Mouse (Mus musculus): ENCODE data around the gene Cmip. TPM values are rescaled to one million over a fixed set of nuclear protein-coding genes. Genes with fewer than 3 reads are reported as not detected.

The Cmip gene
- polyA plus RNA-seq, 1 experiment from 2014 or later, result 27.0 TPM

DNA sequence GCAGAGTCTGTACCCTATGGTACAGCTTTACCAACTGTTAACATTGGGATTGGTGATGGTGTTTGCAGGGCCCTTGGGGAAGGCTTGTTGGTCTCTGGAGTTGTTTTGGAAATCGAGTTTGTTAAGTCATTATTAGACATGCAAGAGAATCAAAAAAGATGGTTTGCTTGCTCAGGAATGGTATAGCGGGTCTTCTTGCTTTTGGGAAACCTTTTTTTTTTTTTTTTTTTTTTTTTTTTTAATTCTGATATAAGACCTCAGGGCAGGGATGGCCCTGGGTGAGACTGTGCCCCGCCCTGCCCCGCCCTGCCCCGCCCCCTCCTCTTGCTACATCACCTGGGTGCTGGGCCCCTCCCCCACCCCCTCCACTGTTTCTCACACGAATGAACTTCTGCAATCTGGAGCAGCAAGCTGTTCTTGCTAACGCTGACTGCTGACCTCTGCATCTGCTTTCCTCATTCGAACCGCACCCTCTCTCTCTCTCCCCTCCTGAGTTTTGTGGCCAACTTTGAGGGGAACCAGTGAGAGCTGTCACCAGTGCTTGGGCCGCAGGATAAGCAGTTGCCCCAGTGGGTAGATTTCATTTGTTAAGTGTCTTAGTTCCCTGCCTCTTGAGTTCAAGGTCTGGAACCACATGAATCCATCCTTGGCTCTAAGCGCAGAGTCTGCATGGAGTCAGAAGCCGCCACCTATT, 83.2 kb downstream of the Cmip start:
- WGBS, result 35% methylated on average over 12 of the region's 12 CpGs
- no peaks in the 10 kb centered on the region for H3K27me3 ChIP-seq (ENCODE audit: control insufficient read depth, insufficient read depth, low read length)
- no peak overlapping the region for H3K9ac ChIP-seq (ENCODE audit: low read depth, low read length)
- H3K9me3 ChIP-seq (ENCODE audit: control insufficient read depth, low read length), result no peaks in the 10 kb centered on the region
- H3K4me1 ChIP-seq (replicated peaks; ENCODE audit: control insufficient read depth, insufficient read depth, low read length), result peaks cover 8% of the 10 kb centered on the region; the same call in 1 of the 2 replicates
- no peaks in the 10 kb centered on the region for H3K36me3 ChIP-seq (ENCODE audit: control insufficient read depth, insufficient read depth, low read length)
- ATAC-seq (ENCODE audit: low FRiP score) (no peak), DNase-seq (ENCODE audit: low spot score) (no peak)
- no peak overlapping the region for H3K27ac ChIP-seq (ENCODE audit: low read depth, low read length)
- no peak overlapping the region for H3K4me2 ChIP-seq (replicated peaks; ENCODE audit: low read depth, low read length)
- no peak overlapping the region for H3K4me3 ChIP-seq (ENCODE audit: low read depth, low read length)

- WGBS, result 91% methylated on average over 12 of the region's 12 CpGs
- Histone ChIP-seq H3K27ac (ENCODE audit: low read depth, low read length) (no peak overlapping the region), H3K9me3 (ENCODE audit: control insufficient read depth, low read length) (no peaks in the 10 kb centered on the region), H3K4me3 (ENCODE audit: low read depth, low read length) (no peak overlapping the region), H3K36me3 (ENCODE audit: control insufficient read depth, insufficient read depth, low read length) (no peaks in the 10 kb centered on the region), H3K9ac (ENCODE audit: low read depth, low read length) (no peak overlapping the region), H3K4me1 (replicated peaks; ENCODE audit: control insufficient read depth, insufficient read depth, low read length) (peaks cover 4% of the 10 kb centered on the region; the same call in 1 of the 2 replicates), H3K27me3 (ENCODE audit: control insufficient read depth, insufficient read depth, low read length) (no peaks in the 10 kb centered on the region), H3K4me2 (replicated peaks; ENCODE audit: low read depth, low read length) (no peak overlapping the region)
- DNase-seq (ENCODE audit: low spot score) (no peak), ATAC-seq (ENCODE audit: low FRiP score) (no peak)
These were observed 83.9 kb downstream of the Cmip start for GRCm38 (mm10) chr8:117340800-117341199.

DNA sequence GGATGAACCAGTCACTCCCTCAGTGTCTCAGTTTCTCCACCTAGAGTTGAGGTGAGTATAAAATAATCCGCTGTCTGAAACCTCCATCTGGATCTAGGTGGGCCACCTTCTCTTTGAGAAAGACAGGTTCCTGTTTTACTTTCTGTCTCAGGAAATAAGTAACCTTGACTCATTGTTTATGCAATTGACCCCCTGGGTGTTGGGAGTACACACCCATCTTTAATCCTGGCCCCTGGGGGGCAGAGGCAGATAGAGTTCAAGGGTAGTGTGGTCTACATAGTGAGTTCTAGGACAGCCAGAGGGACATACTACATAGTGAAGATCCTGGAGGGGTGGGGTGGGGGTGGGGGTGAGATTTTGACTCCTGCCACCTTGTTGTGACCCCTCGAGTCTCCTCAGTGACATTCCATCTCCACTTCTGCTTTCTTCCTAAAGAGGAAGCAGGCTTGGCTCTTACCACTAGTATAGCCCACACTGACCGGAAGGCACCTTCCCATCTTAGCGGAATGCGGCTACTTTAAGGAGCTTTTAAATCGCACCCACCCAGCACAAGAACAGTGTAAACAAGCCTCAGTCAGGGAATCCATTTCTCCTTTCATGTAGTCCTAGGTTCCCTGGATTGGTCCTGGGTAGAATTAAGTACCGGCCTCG, 86.0 kb downstream of the Cmip start:
- no peak overlapping the region for H3K4me2 ChIP-seq (replicated peaks; ENCODE audit: low read depth, low read length)
- DNase-seq (ENCODE audit: low spot score) (no peak), ATAC-seq (ENCODE audit: low FRiP score) (no peak)
- H3K9me3 ChIP-seq (ENCODE audit: control insufficient read depth, low read length), result no peaks in the 10 kb centered on the region
- no peaks in the 10 kb centered on the region for H3K27me3 ChIP-seq (ENCODE audit: control insufficient read depth, insufficient read depth, low read length)
- 81% methylated on average over 8 of the region's 8 CpGs for WGBS
- peaks cover 4% of the 10 kb centered on the region; the same call in 1 of the 2 replicates for H3K4me1 ChIP-seq (replicated peaks; ENCODE audit: control insufficient read depth, insufficient read depth, low read length)
- no peak overlapping the region for H3K27ac ChIP-seq (ENCODE audit: low read depth, low read length)
- no peak overlapping the region for H3K9ac ChIP-seq (ENCODE audit: low read depth, low read length)
- H3K4me3 ChIP-seq (ENCODE audit: low read depth, low read length), result no peak overlapping the region
- no peaks in the 10 kb centered on the region for H3K36me3 ChIP-seq (ENCODE audit: control insufficient read depth, insufficient read depth, low read length)

- H3K4me2 ChIP-seq (replicated peaks; ENCODE audit: low read depth, low read length), result no peak overlapping the region
- no peaks in the 10 kb centered on the region for H3K27me3 ChIP-seq (ENCODE audit: control insufficient read depth, insufficient read depth, low read length)
- 85% methylated on average over 10 of the region's 10 CpGs for WGBS
These were observed 86.6 kb downstream of the Cmip start for GRCm38 (mm10) chr8:117343484-117343883.

DNA sequence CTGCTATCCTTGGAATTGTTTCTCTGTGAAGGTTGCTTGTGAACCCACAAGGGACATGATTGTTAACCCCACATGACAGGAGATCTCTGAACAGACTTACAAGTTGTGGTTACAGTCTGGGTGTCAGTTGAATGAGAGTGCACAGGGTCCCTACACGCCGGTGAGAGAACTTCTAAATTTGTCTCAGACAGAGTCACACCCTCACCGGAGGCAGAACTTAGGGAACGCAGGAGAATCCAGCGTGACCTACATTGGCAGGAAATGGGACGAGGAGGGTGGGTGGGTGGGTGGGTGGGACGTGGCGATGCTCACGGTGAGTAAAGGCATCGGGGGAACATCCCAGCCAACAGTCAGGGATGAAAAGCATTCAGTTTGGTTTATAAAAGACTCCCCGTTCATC, 88.0 kb downstream of the Cmip start:
- no peak for DNase-seq (ENCODE audit: low spot score)
- Histone ChIP-seq H3K4me1 (replicated peaks; ENCODE audit: control insufficient read depth, insufficient read depth, low read length) (peaks cover 4% of the 10 kb centered on the region; the same call in 1 of the 2 replicates), H3K4me2 (replicated peaks; ENCODE audit: low read depth, low read length) (no peak overlapping the region), H3K27me3 (ENCODE audit: control insufficient read depth, insufficient read depth, low read length) (no peaks in the 10 kb centered on the region), H3K9ac (ENCODE audit: low read depth, low read length) (no peak overlapping the region), H3K9me3 (ENCODE audit: control insufficient read depth, low read length) (no peaks in the 10 kb centered on the region), H3K4me3 (ENCODE audit: low read depth, low read length) (no peak overlapping the region), H3K36me3 (ENCODE audit: control insufficient read depth, insufficient read depth, low read length) (no peaks in the 10 kb centered on the region), H3K27ac (ENCODE audit: low read depth, low read length) (no peak overlapping the region)
- 88% methylated on average over 11 of the region's 11 CpGs for WGBS
- ATAC-seq (ENCODE audit: low FRiP score), result no peak

More at GRCm38 (mm10) chr8:117343484-117343883, 86.6 kb downstream of the Cmip start:
- no peaks in the 10 kb centered on the region for H3K9me3 ChIP-seq (ENCODE audit: control insufficient read depth, low read length)
- H3K9ac ChIP-seq (ENCODE audit: low read depth, low read length), result no peak overlapping the region
- H3K4me3 ChIP-seq (ENCODE audit: low read depth, low read length), result no peak overlapping the region
- ATAC-seq (ENCODE audit: low FRiP score) (no peak), DNase-seq (ENCODE audit: low spot score) (no peak)
- H3K4me1 ChIP-seq (replicated peaks; ENCODE audit: control insufficient read depth, insufficient read depth, low read length), result peaks cover 8% of the 10 kb centered on the region; the same call in 1 of the 2 replicates
- no peaks in the 10 kb centered on the region for H3K36me3 ChIP-seq (ENCODE audit: control insufficient read depth, insufficient read depth, low read length)
- no peak overlapping the region for H3K27ac ChIP-seq (ENCODE audit: low read depth, low read length)

DNA sequence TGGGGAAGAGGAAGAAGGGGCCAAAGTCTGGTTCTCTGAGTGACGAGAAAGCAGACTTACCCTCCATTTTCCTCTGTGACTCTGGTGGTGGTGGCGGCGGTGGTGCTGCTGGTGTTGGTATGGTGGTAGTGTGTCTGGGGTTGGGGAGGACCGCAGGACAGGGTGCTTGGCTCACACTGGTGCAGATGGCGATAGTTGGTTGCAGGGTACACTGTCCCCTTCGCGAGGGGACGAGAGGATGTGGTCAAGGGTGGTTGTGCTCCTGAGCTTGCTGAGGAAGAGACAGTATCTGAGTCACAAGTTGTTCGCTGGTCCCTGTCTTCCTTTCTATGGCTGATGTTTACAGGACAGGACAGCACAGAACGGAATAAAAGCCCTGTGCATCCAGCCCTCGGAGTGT, 88.5 kb downstream of the Cmip start:
- no peak overlapping the region for H3K4me3 ChIP-seq (ENCODE audit: low read depth, low read length)
- WGBS, result 90% methylated on average over 11 of the region's 11 CpGs
- H3K9me3 ChIP-seq (ENCODE audit: control insufficient read depth, low read length), result no peaks in the 10 kb centered on the region
- no peak overlapping the region for H3K27ac ChIP-seq (ENCODE audit: low read depth, low read length)
- no peak overlapping the region for H3K9ac ChIP-seq (ENCODE audit: low read depth, low read length)
- H3K4me2 ChIP-seq (replicated peaks; ENCODE audit: low read depth, low read length), result no peak overlapping the region
- ATAC-seq (ENCODE audit: low FRiP score), result no peak
- no peak for DNase-seq (ENCODE audit: low spot score)
- H3K36me3 ChIP-seq (ENCODE audit: control insufficient read depth, insufficient read depth, low read length), result no peaks in the 10 kb centered on the region
- H3K27me3 ChIP-seq (ENCODE audit: control insufficient read depth, insufficient read depth, low read length), result no peaks in the 10 kb centered on the region
- peaks cover 4% of the 10 kb centered on the region; the same call in 1 of the 2 replicates for H3K4me1 ChIP-seq (replicated peaks; ENCODE audit: control insufficient read depth, insufficient read depth, low read length)

DNA sequence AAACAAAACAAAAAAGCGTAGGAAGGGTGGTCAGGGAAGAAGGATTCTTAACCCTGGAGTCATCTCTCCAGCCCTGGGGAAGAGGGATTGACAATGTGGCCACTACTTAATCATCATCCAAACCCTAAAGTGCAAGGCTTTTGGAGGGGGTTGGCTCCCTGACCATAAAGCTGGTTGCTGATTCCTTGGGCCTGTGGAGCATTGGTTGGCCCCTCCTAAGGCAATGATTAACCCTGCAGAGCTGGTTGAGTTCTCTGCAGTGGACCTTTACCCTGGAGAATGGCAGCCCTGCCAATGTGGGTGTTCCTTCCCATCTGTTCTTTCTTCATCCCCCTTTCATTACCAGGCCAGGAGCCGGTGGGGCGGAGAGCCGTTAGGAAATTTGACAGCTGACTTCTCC, 90.7 kb downstream of the Cmip start:
- Histone ChIP-seq H3K4me3 (ENCODE audit: low read depth, low read length) (no peak overlapping the region), H3K27me3 (ENCODE audit: control insufficient read depth, insufficient read depth, low read length) (no peaks in the 10 kb centered on the region), H3K9ac (ENCODE audit: low read depth, low read length) (no peak overlapping the region), H3K9me3 (ENCODE audit: control insufficient read depth, low read length) (no peaks in the 10 kb centered on the region), H3K4me1 (replicated peaks; ENCODE audit: control insufficient read depth, insufficient read depth, low read length) (peaks cover 4% of the 10 kb centered on the region; the same call in 1 of the 2 replicates), H3K27ac (ENCODE audit: low read depth, low read length) (no peak overlapping the region), H3K4me2 (replicated peaks; ENCODE audit: low read depth, low read length) (no peak overlapping the region), H3K36me3 (ENCODE audit: control insufficient read depth, insufficient read depth, low read length) (no peaks in the 10 kb centered on the region)
- DNase-seq (ENCODE audit: low spot score), result no peak
- WGBS, result 68% methylated on average over 4 of the region's 4 CpGs
- ATAC-seq (ENCODE audit: low FRiP score), result no peak

GRCm38 (mm10) chr8:117348718-117349394, 92.0 kb downstream of the Cmip start:
- Histone ChIP-seq H3K9ac (ENCODE audit: low read depth, low read length) (no peak overlapping the region), H3K4me1 (replicated peaks; ENCODE audit: control insufficient read depth, insufficient read depth, low read length) (peaks cover 4% of the 10 kb centered on the region; the same call in 1 of the 2 replicates), H3K4me2 (replicated peaks; ENCODE audit: low read depth, low read length) (no peak overlapping the region), H3K9me3 (ENCODE audit: control insufficient read depth, low read length) (no peaks in the 10 kb centered on the region), H3K27me3 (ENCODE audit: control insufficient read depth, insufficient read depth, low read length) (no peaks in the 10 kb centered on the region), H3K27ac (ENCODE audit: low read depth, low read length) (no peak overlapping the region), H3K36me3 (ENCODE audit: control insufficient read depth, insufficient read depth, low read length) (no peaks in the 10 kb centered on the region), H3K4me3 (ENCODE audit: low read depth, low read length) (no peak overlapping the region)
- WGBS, result 64% methylated on average over 10 of the region's 11 CpGs
- DNase-seq (ENCODE audit: low spot score) (no peak), ATAC-seq (ENCODE audit: low FRiP score) (peak; percentile 55; the same call in 1 of the 2 replicates)

Data from hindbrain, embryonic 11.5 days (tissue).